Mouse (Mus musculus) heart, postnatal 0 days (tissue): ENCODE measurements around the gene Gm21679. TPM values are rescaled to one million over a fixed set of nuclear protein-coding genes. Genes with fewer than 3 reads are reported as not detected.
"Not testable (repeated sequence)": the region's sequence is repeated elsewhere in the genome, so short reads cannot be mapped to it uniquely, and the experiment has no call there.

Experiments
- ATAC-seq: fragments of 200-750 bp; cut with Nextera tagmentation; 2 replicates; pipeline ENCODE4 v1.8.0; 2017; ENCODE audit warnings: low read depth, moderate number of reproducible peaks, moderate library complexity; ENCODE audit not compliant: insufficient read depth
- DNase-seq: peaks from one replicate; pipeline ENCODE4 v3.0.0-alpha.2; 2016; ENCODE audit warnings: low spot score
- H3K27ac ChIP-seq: fragments of 300-500 bp; sonication (generic); 2 replicates; pipeline ENCODE4 v1.5.1; 2014; ENCODE audit warnings: low read depth, mild to moderate bottlenecking
- H3K27me3 ChIP-seq: fragments of 300-500 bp; sonication (generic); 2 replicates; pipeline ENCODE4 v1.6.1; 2014; ENCODE audit warnings: low read length, mixed read lengths; ENCODE audit not compliant: control insufficient read depth, insufficient read depth
- H3K36me3 ChIP-seq: fragments of 300-500 bp; sonication (generic); replicated peaks from 2 replicates; pipeline ENCODE4 v1.6.1; 2014; ENCODE audit warnings: low read length, mixed read lengths; ENCODE audit not compliant: control insufficient read depth, insufficient read depth
- H3K4me1 ChIP-seq: fragments of 300-500 bp; sonication (generic); 2 replicates; pipeline ENCODE4 v1.6.1; 2014; ENCODE audit warnings: antibody characterized with exemption; ENCODE audit not compliant: control insufficient read depth, insufficient read depth
- H3K4me2 ChIP-seq: fragments of 300-500 bp; sonication (generic); 2 replicates; pipeline ENCODE4 v1.6.1; 2014; ENCODE audit warnings: low read depth, mild to moderate bottlenecking, low read length, moderate library complexity
- H3K4me3 ChIP-seq: fragments of 300-500 bp; sonication (generic); 2 replicates; pipeline ENCODE4 v1.5.1; 2014; ENCODE audit warnings: low read depth, low read length
- H3K9ac ChIP-seq: fragments of 300-500 bp; sonication (generic); replicated peaks from 2 replicates; pipeline ENCODE4 v1.6.1; 2014; ENCODE audit warnings: low read depth, low read length, mixed read lengths
- H3K9me3 ChIP-seq: fragments of 300-500 bp; sonication (generic); replicated peaks from 2 replicates; pipeline ENCODE4 v1.6.1; 2016; ENCODE audit warnings: low read length; ENCODE audit not compliant: control insufficient read depth
- WGBS: fragments of 180-500 bp; shearing (Covaris S2); extraction: QIAGEN DNeasy Blood & Tissue Kit; methylation state at CpG from one replicate; pipeline ENCODE4 v1.1.7; 2014; 5-methylcytosine and 5-hydroxymethylcytosine counted together
- polyA plus RNA-seq: library from polyadenylated mRNA; unstranded; fragments of >200 nt; fragmentation: Nextera tagmentation; extraction: Ambion mirVana; gene quantifications from 2 replicates; pipeline ENCODE4 v1.2.1, GENCODE M21; 2015
- total RNA-seq: library from RNA; depleted of rRNA; stranded (reverse); fragments of >200 nt; gene quantifications from 2 replicates; pipeline ENCODE4 v1.2.3, GENCODE M21; 2014; ENCODE audit warnings: low replicate concordance; rRNA removed

Gm21679 gene
- total RNA-seq = not detected in 2 replicates
- polyA plus RNA-seq = not detected in 2 replicates

- not testable (repeated sequence) for H3K36me3 ChIP-seq, ATAC-seq, H3K4me2 ChIP-seq, H3K27me3 ChIP-seq, H3K4me3 ChIP-seq, DNase-seq, H3K27ac ChIP-seq, H3K4me1 ChIP-seq, H3K9me3 ChIP-seq, H3K9ac ChIP-seq
- no CpG with 5 or more reads among the region's 3 CpGs for WGBS
Measured at GRCm38 (mm10) chrY:29683270-29683669, at the start of gene Gm21679. Gene Gm21679, minus strand, starts transcription at chrY:29683370.
